Mouse (Mus musculus): ENCODE results near the gene Aak1. TPM values are rescaled to one million over a fixed set of nuclear protein-coding genes. Genes with fewer than 3 reads are reported as not detected.
A peak's percentile ranks its signal among the peaks of the same experiment; 100 is the strongest.

Aak1 gene
- total and polyA plus RNA-seq, 3 experiments = 2.8 to 21.0 (median 7.1) TPM

- H3K79me2 ChIP-seq (replicated peaks; ENCODE audit: control insufficient read depth, extremely low read depth, insufficient read depth, poor library complexity, severe bottlenecking) = no peaks in the 10 kb centered on the region
- TF ChIP-seq RCOR1 (conservative IDR thresholded peaks at IDR 0.05; ENCODE audit: low read depth, low read length) = no peak
- no peak for TF ChIP-seq JUND (conservative IDR thresholded peaks at IDR 0.05; ENCODE audit: low read depth, low read length)
- TF ChIP-seq TCF12 (IDR thresholded peaks at IDR 0.05; ENCODE audit: low read depth, low read length) = no peak
- TF ChIP-seq TBP (conservative IDR thresholded peaks at IDR 0.05; ENCODE audit: low read depth, low read length) = no peak
- no peak overlapping the region for H3K27ac ChIP-seq (ENCODE audit: insufficient read depth, low read depth)
- peaks cover 2 to 13% of the 10 kb centered on the region in 2 experiments; a peak in 2 of 4 replicates for H3K4me1 ChIP-seq (ENCODE audit: control insufficient read depth in 1 of 2, insufficient read depth in 2 of 2)
- H3K9ac ChIP-seq (ENCODE audit: insufficient read depth, low read depth) = no peak overlapping the region
- DNase-seq (ENCODE audit: extremely low read depth) = no peak
- H3K27me3 ChIP-seq (replicated peaks) = no peaks in the 10 kb centered on the region
- no peaks in the 10 kb centered on the region for H3K9me3 ChIP-seq (replicated peaks; ENCODE audit: low read length)
- no peak overlapping the region for H3K4me3 ChIP-seq (replicated peaks in 1 of 3; ENCODE audit: low read depth in 2 of 3, low read length in 2 of 3, poor library complexity in 1 of 3)
- in situ Hi-C loops (cut with MboI; ENCODE audit: low pct_ligation_motif_present, low pct_unique_long_range_greater_than_20kb, low sequenced_read_pairs) (loop anchor here (10.0 kb wide), 1 partner anchor 173 kb away; no protein-coding TSS in a partner anchor), dilution Hi-C loops (cut with MboI; ENCODE audit: extremely low pct_ligation_motif_present, extremely low pct_unique_long_range_greater_than_20kb, low sequenced_read_pairs) (no loop called here)
- no peak overlapping the region for H3K4me2 ChIP-seq (ENCODE audit: insufficient read depth, low read depth, poor library complexity, severe bottlenecking)
- H3K36me3 ChIP-seq (replicated peaks in 1 of 2; ENCODE audit: control insufficient read depth in 1 of 2, insufficient read depth in 1 of 2, low read length in 1 of 2) = peaks cover 0 to 29% of the 10 kb centered on the region in 2 experiments
These were observed 68.9 kb downstream of the Aak1 start for GRCm38 (mm10) chr6:86918058-86918835.

DNA sequence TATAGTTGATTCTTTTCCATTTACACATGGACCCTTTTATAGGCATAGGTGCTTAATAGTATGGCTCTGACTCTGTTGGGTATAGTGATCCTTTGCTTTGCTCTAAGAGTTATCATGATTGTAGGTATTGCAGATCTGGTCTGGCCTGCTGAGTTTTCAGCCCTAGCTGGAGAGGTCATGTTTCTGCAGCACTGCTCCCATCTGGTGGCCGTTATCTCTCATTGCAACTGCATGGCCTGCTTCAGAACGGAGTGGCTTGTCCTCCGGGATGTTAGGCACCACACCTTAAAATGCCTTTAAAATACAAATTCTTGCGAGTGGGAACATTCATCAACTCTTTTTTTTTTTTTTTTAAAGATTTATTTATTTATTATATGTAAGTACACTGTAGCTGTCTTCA lies 72.6 kb downstream of the Aak1 start:
- Histone ChIP-seq H3K4me3 (replicated peaks in 1 of 3; ENCODE audit: low read depth in 2 of 3, low read length in 2 of 3, poor library complexity in 1 of 3) (no peak overlapping the region), H3K27ac (ENCODE audit: insufficient read depth, low read depth) (no peak overlapping the region), H3K79me2 (replicated peaks; ENCODE audit: control insufficient read depth, extremely low read depth, insufficient read depth, poor library complexity, severe bottlenecking) (no peaks in the 10 kb centered on the region), H3K36me3 (replicated peaks in 1 of 2; ENCODE audit: control insufficient read depth in 1 of 2, insufficient read depth in 1 of 2, low read length in 1 of 2) (peaks cover 4 to 38% of the 10 kb centered on the region in 2 experiments), H3K4me2 (ENCODE audit: insufficient read depth, low read depth, poor library complexity, severe bottlenecking) (no peak overlapping the region), H3K27me3 (replicated peaks) (no peaks in the 10 kb centered on the region), H3K9me3 (replicated peaks; ENCODE audit: low read length) (no peaks in the 10 kb centered on the region), H3K9ac (ENCODE audit: insufficient read depth, low read depth) (no peak overlapping the region), H3K4me1 (ENCODE audit: control insufficient read depth in 1 of 2, insufficient read depth in 2 of 2) (peaks cover 2 to 8% of the 10 kb centered on the region in 2 experiments; a peak in 2 of 4 replicates)
- DNase-seq (ENCODE audit: extremely low read depth) = peak; percentile 75
- dilution Hi-C loops (cut with MboI; ENCODE audit: extremely low pct_ligation_motif_present, extremely low pct_unique_long_range_greater_than_20kb, low sequenced_read_pairs) = no loop called here
- peak; percentile 13; the same call in 1 of the 2 replicates for TF ChIP-seq IRF4 (IDR thresholded peaks at IDR 0.05; ENCODE audit: low read depth, low read length)
- peak; percentile 54 for TF ChIP-seq ZC3H11A (IDR thresholded peaks at IDR 0.05; ENCODE audit: low read depth, low read length)
- no peak for TF ChIP-seq BHLHE40 (IDR thresholded peaks at IDR 0.05; ENCODE audit: low read depth, low read length)
- TF ChIP-seq SMC3 (IDR thresholded peaks at IDR 0.05; ENCODE audit: low read depth, low read length) = peak; percentile 89
- peak; percentile 36; the same call in 1 of the 2 replicates for TF ChIP-seq SIN3A (IDR thresholded peaks at IDR 0.05; ENCODE audit: low read length)
- TF ChIP-seq TCF12 (IDR thresholded peaks at IDR 0.05; ENCODE audit: low read depth, low read length) = no peak
- TF ChIP-seq PAX5 (IDR thresholded peaks at IDR 0.05; ENCODE audit: low read length) = no peak
- peak; percentile 49; the same call in 1 of the 2 replicates for TF ChIP-seq NELFE (IDR thresholded peaks at IDR 0.05; ENCODE audit: low read depth, low read length)
- TF ChIP-seq RAD21 (IDR thresholded peaks at IDR 0.05; ENCODE audit: low read depth, low read length) = peak; percentile 95
- 0 out of 2 replicates have a peak, but pooled peaks have one; percentile 25 for TF ChIP-seq MYC (IDR thresholded peaks at IDR 0.05; ENCODE audit: low read depth, low read length)
- no peak for TF ChIP-seq EP300 (IDR thresholded peaks at IDR 0.05; ENCODE audit: low read length)
- TF ChIP-seq GABPA (IDR thresholded peaks at IDR 0.05; ENCODE audit: insufficient replicate concordance, low read depth, low read length) = no peak
- TF ChIP-seq ZMIZ1 (IDR thresholded peaks at IDR 0.05; ENCODE audit: low read depth, low read length) = no peak
- no peak for TF ChIP-seq MAX (IDR thresholded peaks at IDR 0.05; ENCODE audit: low read length)
- TF ChIP-seq TBP (conservative IDR thresholded peaks at IDR 0.05; ENCODE audit: low read depth, low read length) = no peak
- TF ChIP-seq RCOR1 (conservative IDR thresholded peaks at IDR 0.05; ENCODE audit: low read depth, low read length) = no peak
- no peak for TF ChIP-seq MAFK (IDR thresholded peaks at IDR 0.05; ENCODE audit: insufficient replicate concordance, low read length)
- no peak for TF ChIP-seq ELF1 (IDR thresholded peaks at IDR 0.05; ENCODE audit: low read depth, low read length)
- peak; percentile 64 to 98 for TF ChIP-seq CTCF (conservative IDR thresholded peaks at IDR 0.05 in 1 of 2, IDR thresholded peaks at IDR 0.05 in 1 of 2; ENCODE audit: low read depth in 2 of 2, low read length in 2 of 2)
- TF ChIP-seq ZNF384 (IDR thresholded peaks at IDR 0.05; ENCODE audit: low read depth, low read length) = no peak
- no peak for TF ChIP-seq JUN (IDR thresholded peaks at IDR 0.05; ENCODE audit: insufficient read depth, low read depth, low read length)
- in situ Hi-C loops (cut with MboI; ENCODE audit: low pct_ligation_motif_present, low pct_unique_long_range_greater_than_20kb, low sequenced_read_pairs) = no loop called here
